Mouse (Mus musculus) megakaryocyte progenitor cell, adult 5-6 weeks (primary cell): ENCODE measurements around the gene Abcc1. TPM values are rescaled to one million over a fixed set of nuclear protein-coding genes. Genes with fewer than 3 reads are reported as not detected.

Source experiments
- ATAC-seq: replicated peaks from 2 replicates; pipeline ENCODE4 v1.8.0; 2016; ENCODE audit warnings: mild to moderate bottlenecking, moderate TSS enrichment, inconsistent platforms; ENCODE audit not compliant: poor library complexity
- total RNA-seq, 2 experiments: library from RNA; stranded (forward) in 1 of 2; stranded (reverse) in 1 of 2; fragments of 157-497, 149-512 nt in 1 of 2; fragments of 200-1000 nt in 1 of 2; gene quantifications; 2 replicates each; pipeline versions ENCODE4 v1.2.3 to v1.2.4; 2015 to 2017

Abcc1 gene
- total RNA-seq, 2 experiments from 2014 or later = 28.8 to 30.6 TPM

DNA sequence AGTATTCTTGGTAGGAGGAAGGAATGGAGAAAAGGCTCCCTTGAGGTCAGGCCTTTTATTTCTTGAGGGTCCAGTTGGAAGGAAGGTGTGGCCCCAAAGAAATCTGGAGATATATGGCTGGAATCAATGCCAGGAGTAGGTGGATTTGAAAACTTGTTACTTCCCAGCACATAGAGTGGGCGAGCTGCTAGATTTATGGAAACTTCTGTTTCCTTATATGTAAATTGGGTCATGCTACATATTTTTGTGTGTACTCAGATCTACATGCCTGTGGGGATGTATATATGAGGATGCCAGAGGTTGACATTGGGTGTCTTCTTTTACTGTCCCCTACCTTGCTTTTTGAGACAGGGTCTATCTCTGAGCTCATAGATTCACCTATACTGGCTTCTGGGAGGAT, 14.6 kb downstream of the Abcc1 start:
- ATAC-seq = no peak

DNA sequence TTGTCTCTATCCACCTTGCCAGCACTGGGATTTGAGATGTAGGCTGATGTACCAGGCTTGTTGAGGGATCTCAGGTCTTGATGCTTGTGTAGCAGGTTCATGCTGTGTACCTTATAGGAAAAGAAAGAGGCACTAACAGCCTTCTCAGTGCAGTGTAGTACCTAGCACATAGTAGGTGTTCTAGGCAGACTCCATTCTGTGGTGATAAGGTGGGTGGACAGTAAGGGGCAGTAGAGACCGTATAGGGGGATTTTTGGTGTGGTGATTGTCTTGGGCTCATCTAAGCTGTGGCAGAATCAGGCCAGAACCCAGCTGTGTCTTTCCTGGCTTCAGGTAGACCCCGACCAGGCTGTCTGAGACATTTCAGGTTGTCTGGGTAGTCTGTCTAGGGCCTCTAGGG, 15.0 kb downstream of the Abcc1 start:
- ATAC-seq = no peak

DNA sequence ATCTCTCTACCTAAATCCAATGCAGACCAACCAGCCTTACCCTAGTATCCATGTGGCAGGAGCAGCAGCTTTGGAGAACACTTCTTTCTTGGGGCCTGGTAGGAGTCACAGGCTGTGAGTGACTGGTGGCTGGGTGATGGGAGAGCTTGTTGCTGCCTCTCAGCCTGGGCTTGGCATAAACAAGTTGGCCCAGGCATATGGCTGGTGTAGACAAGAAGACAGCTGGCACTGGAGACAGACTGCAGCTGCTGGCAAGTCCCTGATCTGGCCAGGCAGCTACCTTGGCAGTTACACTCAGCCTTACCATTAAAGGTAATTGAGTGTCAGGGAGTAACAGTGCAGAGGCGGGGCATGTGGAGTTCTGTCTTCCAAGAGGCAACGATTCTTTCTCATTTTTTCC, 16.0 kb downstream of the Abcc1 start:
- ATAC-seq = peak; percentile 72

DNA sequence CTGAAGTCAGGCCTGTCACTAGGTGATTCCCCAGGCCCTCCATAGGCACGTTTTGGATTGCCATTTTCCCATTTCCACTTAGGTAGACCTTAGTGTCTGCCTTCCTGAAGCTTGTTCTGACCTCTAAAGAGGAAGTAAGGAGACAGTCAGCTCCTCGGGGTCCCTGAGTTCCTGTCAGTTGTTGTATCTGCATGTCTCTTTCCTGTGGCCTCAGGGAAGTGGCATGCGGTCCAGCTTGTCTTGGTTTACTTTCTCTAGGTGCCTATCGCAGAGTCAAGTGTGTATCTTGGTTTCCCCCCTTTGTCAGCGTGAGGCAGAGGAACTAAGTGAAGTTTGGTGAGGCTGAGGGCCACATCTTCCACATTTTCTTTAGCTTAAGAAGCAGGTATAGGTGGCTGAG, 17.3 kb downstream of the Abcc1 start:
- ATAC-seq = peak; percentile 68

DNA sequence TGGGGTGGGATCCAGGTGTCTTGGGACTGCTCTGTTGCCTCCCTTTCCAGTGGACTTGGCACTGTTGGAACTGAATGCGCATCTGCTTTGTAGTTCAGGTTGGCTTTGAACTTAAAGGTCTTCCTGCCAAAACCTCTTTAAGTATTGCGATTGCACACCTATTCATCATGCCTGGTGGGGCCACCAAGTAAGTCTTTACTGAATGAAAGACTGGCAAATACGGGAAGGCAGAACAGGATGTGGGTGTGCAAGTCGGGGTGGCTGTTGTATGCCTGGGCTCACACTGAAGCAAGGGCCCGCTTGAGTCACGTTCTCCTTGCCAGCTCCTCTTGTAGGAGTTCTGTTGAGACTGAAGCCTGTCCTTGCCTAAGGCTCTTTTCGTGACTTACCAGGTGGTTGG, 18.5 kb downstream of the Abcc1 start:
- ATAC-seq = peak; percentile 43

DNA sequence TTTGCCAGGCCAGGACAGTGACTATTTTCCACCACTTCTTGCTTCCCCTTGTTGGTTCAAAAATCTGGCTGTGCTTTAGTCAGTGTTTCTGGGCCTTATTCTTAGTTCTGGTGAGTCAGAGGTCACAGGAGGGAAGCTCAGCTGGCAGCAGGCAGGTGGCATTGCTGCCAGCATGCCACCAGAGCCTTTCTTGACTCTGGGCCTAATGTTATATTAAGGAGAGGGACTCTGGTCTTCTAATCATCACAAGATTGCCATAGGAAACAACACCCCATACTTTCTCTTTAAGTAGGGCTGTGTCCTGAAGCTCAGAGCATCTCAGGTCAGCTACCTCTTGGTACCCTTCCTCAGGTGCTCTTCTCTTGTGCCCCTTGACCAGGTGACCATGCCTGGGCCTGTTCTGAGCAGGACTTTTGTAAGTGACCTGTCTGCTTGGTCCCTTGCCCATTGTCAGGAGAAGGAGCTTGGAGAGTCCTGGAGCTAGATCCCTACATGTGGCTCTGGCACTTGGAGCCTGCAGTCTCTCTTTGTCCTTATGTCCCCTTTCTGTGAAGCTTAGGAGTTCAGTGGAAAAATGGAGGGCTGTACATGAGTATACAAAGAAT, 19.8 kb downstream of the Abcc1 start:
- no peak for ATAC-seq

DNA sequence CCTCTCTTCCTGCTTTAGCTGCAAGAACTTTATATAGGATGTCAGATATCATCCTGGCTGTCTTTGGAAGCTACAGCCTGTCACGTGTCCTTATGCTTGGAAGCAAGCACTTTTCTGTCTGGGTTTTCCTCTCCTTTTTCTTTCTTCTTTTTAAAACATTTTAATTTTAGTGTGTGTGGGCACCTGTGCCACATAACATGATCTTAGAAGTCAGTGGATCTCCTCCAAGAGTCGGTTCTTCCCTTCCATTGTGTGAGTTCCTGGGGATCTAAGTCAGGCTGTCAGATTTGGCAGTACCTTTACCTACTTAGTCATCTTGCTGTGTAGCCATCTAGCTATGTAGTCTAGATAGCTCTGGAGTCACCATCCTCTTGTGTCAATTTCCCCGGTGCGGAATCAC, 37.9 kb downstream of the Abcc1 start:
- ATAC-seq = no peak

DNA sequence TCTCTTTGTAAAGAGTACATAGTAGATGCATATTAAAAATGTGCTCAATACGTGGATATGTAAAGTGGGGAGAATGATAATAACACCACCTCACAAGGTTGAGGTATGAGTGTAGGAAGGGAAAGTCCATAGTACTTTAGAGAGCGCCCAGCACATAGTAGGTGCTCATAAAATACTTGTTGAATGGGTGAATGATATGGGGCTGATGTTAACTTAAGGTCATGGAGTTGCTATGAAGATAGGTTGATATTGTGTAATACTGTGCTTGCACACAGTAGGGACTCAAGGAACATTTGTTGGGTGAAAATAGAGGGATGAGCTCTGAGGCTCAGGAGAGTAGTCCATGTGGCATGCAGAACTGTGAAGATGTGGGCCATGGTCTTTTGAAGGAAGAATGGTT, 42.1 kb downstream of the Abcc1 start:
- no peak for ATAC-seq

DNA sequence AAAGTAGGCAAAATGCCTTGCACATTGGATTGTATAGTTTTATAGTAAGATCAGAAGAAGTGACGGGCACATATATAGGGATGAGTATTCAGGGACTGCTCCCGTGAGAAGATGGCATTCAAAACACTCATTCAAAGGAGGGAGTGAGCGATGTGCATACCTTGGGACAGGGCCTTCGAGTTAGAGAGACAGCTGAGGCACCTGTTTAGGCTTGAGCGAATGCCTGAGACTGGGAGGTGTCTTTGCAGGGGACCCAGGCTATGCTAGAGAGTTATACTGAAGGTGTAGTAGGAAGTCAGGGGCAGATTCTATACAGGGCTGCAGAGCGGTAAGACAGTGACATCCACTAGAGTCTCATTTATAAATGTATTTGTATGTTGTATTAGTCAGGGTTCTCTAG, 44.3 kb downstream of the Abcc1 start:
- ATAC-seq = no peak

DNA sequence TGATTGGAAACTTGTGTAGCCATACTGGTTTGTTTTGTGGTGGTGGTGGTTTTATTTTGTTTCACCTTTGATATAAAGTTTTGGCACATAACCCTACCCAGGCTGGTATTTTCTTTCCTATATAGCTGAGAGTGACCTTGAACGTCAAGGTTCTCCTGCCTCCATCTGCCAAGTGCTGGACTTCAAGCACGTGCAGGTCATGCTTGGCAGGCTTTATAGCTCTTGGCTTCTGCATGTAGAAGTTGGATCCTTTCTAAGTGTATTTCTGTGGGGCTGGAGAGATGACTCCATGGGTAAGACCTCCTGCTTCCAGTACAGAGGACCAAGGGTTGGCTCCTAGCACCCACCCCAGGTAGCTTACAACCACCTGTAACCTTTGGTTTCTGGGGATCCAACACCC, 47.8 kb downstream of the Abcc1 start:
- ATAC-seq = no peak

DNA sequence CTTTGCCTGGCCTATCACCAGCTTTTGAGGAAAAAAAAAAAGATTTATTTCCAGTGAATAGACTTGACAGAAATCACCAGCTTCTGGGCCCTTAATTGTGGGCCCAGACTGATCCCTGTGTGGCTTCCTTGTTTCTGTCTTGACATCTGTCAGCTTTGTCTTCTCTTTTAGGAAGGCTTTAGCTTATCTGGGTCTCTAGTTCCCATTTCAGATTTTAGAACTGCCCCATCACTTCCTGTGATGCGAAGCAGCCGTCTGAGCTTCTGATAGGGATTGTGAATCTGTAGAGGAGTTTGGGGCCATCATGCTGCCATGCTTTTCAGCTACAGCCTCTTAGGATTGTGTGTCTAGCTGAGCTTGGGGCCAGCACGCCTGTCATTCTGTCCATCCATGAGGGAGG, 48.4 kb downstream of the Abcc1 start:
- peak; percentile 66 for ATAC-seq

DNA sequence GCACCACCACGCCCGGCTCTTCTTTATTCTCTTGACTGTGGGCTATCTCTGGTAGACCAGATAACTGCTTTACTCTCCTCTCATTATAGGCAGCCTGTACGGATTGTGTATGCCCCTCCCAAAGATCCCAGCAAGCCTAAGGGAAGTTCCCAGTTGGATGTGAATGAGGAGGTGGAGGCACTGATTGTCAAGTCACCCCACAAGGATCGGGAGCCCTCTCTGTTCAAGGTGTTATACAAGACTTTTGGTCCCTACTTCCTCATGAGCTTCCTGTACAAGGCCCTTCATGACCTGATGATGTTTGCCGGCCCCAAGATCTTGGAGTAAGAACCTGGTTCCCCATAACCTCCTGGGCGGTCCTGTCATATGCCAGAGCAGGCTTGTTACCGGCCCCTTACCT, 49.3 kb downstream of the Abcc1 start:
- ATAC-seq = no peak

DNA sequence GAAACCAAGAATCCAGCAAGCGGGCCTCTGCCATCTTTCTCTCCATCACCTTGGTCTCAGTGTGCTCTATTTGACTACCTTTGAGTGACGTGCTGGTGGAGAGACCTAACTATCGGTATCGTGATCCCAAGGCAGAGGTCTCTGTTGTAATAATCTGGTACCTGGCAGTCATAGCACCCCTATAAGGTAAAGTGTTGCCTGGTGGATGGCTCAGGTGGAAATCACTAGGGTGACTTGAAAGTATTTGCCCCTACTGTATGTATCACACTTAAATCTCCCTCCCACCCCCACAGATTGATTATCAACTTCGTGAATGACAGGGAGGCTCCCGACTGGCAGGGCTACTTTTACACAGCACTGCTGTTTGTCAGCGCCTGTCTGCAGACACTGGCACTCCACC, 49.8 kb downstream of the Abcc1 start:
- ATAC-seq = no peak

DNA sequence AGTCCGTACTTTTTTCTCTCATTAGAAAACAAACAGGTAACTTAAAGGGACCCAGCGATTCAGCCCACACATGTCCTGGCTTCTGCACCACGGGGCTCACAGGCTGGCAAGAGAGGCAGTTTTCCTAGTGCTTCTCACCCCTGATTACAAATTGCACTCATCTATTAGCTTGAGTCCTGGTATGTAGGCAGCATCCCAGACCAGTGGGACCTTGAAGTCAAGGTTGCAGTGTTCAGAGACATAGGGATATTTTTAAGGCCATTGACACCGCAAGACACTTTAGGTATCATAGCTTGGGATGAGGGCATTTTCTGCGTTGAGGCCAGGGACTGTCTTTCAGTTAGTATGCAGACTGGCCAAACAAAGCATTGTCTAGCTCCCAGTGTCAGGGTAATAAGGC, 51.2 kb downstream of the Abcc1 start:
- no peak for ATAC-seq

DNA sequence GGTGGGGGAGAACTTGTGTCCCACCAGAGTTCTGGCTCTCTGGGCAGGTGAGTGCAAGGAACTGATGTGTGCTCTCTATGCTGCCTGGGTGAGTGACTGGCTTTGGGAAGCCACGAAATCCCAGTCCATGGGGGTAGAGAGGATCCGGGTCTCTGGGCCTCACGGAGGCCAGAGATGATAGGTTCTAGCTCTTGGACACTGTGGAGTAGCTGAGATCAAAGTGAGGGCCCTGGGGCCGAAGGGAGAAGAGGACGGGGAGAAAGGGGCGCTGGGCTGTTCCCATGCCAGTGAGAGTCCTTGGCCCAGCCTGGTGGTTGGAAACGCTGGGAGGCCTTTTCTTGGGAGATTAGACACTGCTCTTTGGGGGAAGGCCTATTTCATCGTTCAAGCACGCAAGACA, 53.8 kb downstream of the Abcc1 start:
- no peak for ATAC-seq

DNA sequence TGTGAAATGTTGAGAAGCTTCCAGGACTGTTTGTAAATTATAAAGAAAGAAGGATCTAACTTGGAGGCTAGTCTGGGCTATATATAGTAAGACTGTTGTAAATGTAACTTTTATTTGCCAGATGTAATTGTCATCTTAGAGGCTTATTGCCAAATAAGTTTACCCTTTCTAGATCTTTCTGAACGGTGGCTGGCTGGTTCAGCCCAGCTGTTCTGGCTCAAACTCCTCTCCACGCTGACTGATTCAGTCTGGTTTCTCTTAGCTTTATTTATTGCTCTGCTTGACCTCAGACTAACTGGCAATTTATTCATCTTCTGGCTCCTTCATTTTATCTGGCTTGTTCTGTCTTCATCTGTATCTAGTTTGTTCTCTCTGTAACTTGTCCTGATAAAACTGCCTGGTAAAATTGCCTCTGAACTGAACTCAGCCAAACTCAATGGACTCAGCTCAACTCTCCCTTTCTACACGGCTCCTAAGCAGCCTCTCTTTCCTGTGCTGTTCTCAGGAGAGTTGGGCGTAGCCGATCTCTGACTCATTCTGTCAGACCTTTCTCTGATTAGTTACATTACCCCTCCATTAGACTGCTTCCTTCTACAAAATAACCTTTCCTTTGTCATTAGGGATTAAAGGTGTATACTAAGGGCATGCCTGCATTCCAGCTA, 55.7 kb downstream of the Abcc1 start:
- no peak for ATAC-seq

DNA sequence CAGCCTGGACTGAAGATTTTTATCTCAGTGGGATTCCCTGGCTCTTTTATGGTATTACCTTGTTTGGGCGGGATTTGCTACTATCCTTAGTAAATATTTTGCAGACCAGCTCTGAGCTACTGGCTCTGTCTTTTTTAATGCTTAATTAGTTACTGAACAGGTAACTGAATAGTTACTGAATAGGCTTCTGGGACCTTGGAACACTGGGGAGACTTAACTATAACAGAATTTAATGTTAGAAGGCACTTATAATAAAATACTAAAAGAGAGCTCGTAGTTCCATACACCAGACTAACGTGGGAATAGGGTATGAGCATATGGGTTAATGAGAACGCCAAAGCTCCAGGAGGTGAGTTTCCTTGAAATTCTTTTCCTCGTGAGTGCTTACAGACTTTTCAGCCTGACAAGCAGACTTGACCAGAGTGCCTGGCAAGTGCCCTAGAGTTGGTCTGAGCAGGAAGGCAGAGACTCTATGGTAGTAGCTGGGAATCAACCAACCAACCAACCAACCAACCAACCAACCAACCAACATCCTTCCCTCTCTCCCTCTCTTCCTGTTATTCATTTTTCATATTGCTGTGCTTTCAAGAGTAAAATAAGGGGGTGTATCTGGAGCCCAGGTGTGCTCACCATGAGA, 59.3 kb downstream of the Abcc1 start:
- no peak for ATAC-seq

DNA sequence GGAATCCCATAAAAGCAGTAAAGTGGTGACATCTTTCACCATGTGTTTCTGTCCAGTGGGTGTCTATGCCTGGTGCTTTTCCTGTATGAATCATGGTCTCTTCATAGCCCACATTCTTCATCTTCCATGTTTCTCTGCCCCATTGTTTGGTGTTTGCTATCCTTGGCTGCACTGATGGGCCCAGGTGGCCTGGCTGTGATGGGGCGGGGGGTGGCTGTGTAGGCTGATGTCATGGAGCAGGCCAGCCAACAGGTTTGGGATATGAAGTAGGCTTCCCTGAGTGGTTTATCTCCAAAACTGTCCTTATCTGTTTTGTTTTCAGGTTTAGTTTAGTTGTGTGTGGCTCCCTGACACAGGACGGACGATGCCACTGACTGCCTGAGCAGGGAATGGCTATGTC, 60.7 kb downstream of the Abcc1 start:
- ATAC-seq = no peak

DNA sequence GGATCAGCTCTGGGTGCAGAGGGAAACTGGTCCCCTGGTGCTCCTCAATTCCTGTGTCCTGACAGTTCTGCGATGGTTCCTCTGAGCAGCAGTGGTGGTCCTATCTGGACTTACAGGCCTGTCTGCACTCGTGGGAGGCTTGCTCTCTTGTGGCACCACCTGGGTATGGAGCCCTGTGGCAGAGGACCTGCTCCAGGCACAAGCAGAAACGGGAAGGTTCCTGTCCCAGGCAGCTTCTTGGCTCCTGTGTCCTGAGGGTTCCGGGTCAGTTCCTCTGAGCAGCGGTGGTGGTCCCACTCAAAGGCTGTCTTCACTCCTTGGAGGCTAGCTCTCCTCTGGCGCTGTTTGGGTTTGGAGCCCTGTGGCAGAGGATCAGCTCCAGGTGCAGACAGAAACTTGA, 68.0 kb downstream of the Abcc1 start:
- no peak for ATAC-seq

DNA sequence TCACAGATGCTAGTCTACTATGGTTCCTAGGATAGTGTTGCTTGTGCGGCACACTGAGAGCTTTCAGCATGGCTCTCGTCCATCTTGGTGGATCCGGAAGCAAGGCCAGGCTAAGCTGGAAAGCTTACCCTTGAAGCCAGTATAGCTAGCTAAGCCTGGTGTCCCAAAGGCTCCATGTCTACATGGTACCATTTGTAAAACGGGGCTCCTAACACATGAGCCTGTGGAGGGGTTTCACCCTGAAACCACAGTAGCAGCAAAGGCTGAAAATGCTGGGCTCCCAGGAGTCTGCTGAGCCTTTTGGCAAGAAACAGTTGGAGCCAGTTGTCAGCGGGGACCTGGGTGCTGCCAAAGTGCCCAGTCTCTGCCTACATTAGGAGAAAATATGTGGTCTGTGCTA, 71.6 kb downstream of the Abcc1 start:
- no peak for ATAC-seq

DNA sequence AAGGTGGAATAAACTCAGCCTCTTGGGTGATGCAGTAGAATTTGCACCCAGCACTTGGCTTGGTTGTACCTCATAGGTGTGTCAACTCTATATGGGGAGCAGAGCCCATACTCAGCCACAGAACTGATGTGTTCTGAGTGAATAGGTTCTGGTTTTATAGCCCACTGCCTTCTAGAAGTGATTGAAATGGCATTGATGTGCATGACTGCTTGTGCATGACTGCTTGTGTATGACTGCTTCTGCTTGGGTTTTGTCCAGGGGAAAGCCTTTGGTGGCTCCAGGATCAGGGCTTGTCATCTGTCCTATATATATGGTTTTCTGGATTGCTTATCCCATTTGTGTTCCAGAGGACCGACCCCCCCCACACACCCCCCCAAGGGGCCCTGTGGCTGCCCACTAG, 74.2 kb downstream of the Abcc1 start:
- ATAC-seq = no peak

DNA sequence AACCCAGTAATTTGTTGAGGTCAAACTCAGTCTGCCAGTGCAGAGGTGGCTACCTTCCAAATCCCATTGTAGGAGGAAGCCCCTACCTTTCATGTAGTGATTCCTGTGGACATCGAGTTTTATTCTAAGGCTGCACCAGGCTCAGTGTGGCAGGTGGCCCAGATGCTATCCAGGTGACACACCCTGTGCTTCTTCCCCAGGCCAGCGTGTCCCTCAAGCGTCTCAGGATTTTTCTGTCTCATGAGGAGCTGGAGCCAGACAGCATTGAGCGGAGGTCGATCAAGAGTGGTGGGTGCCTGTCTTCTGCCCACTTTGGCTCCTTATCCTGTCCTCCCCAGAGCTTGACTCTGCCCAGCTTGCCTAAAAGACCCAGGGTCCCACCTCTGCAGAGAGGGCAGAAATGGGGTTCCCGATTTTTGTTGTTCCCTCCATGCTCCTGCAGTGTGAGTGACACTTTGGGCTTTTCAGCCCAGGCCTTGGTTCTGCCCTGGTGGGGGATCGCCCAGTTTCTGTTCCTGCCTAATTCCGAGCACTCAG, 76.2 kb downstream of the Abcc1 start:
- ATAC-seq = no peak
